Comparison of ENCODE assay signal across 23 mouse cellular contexts in the genomic region with DNA sequence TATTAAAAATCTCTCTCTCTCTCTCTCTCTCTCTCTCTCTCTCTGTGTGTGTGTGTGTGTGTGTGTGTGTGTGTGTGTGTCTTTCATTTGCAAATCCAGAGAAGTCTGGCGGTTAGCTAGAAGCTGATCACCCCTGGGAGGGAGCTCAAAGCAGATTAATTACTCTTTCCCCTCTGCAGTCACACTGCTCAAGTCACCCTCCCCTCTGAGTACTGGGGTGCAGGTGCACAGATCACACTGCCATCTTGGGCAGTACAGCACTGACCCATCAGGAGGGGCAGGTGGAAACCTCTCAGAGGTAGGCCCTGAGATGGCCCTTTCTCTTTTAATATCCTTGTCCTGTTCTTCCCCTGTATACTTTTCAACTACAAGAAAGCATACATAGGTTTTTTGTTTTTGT. TPM values are rescaled to one million over a fixed set of nuclear protein-coding genes. Genes with fewer than 3 reads are reported as not detected.
DNase-seq lines count a peak whose midpoint lies in the region; ATAC-seq and TF ChIP-seq lines count a peak whose summit lies in the region.
"Had no signal": no experiment of that assay in that cellular context is flagged by ENCODE, and none has a peak within 500 bp of the region (broad histone marks: within the 10 kb centered on the region; RNA-seq: fewer than 3 reads in every experiment).

No protein-coding gene starts in this region.

- peaks cover 2% of the 10 kb centered on the region; the same call in 1 of the 2 replicates for H3K4me1 ChIP-seq in forebrain, embryonic 12.5 days
- H3K4me1 ChIP-seq in forebrain, postnatal 0 days (ENCODE audit: insufficient read depth) = no peaks in the 10 kb centered on the region
- peaks cover 14% of the 10 kb centered on the region for H3K4me1 ChIP-seq in midbrain, embryonic 10.5 days
- H3K4me1 ChIP-seq in midbrain, embryonic 16.5 days (ENCODE audit: control insufficient read depth, insufficient read depth, low read length) = no peaks in the 10 kb centered on the region
- no peaks in the 10 kb centered on the region for H3K4me1 ChIP-seq in neural tube, embryonic 14.5 days (ENCODE audit: control insufficient read depth, insufficient read depth, low read length)
- H3K4me1 ChIP-seq: embryonic facial prominence, embryonic 12.5 days; heart, embryonic 13.5 days; hindbrain, embryonic 15.5 days had no signal

- DNase-seq in forebrain, postnatal 0 days = no peak
- DNase-seq in midbrain, embryonic 10.5 days (ENCODE audit: low spot score) = no peak
- no peak for DNase-seq in neural tube, embryonic 10.5 days (ENCODE audit: extremely low spot score, low spot score)
- DNase-seq in retina, postnatal 7 days (ENCODE audit: low read depth, low spot score) = peak; percentile 16
- DNase-seq in kidney, adult 8-10 months = no peak
- DNase-seq: adrenal gland, adult 8-10 months; adrenal gland, postnatal 36 days; B cell, adult 2 months; cerebellum, adult 11 months; cerebellum, adult 8-10 months; cerebellum, postnatal 25 days; gastrocnemius, adult 2 months; gastrocnemius, postnatal 25 days; heart, postnatal 36 days had no signal

- H3K9ac ChIP-seq in forebrain, embryonic 12.5 days = no peak overlapping the region
- no peak overlapping the region for H3K9ac ChIP-seq in forebrain, postnatal 0 days
- H3K9ac ChIP-seq in midbrain, embryonic 16.5 days (ENCODE audit: low read depth, low read length) = no peak overlapping the region
- H3K9ac ChIP-seq in neural tube, embryonic 14.5 days (replicated peaks; ENCODE audit: low read depth, low read length) = no peak overlapping the region
- H3K9ac ChIP-seq: embryonic facial prominence, embryonic 12.5 days; heart, embryonic 13.5 days; hindbrain, embryonic 15.5 days had no signal

- WGBS in forebrain, embryonic 12.5 days = 8% methylated on average over 1 of the region's 1 CpGs
- 19% methylated on average over 1 of the region's 1 CpGs for WGBS in forebrain, postnatal 0 days
- 30% methylated on average over 1 of the region's 1 CpGs for WGBS in midbrain, embryonic 10.5 days
- WGBS in midbrain, embryonic 16.5 days = 20% methylated on average over 1 of the region's 1 CpGs
- WGBS in neural tube, embryonic 14.5 days = 26% methylated on average over 1 of the region's 1 CpGs

- H3K9me3 ChIP-seq in forebrain, embryonic 12.5 days = no peaks in the 10 kb centered on the region
- H3K9me3 ChIP-seq in forebrain, postnatal 0 days (ENCODE audit: low read length) = no peaks in the 10 kb centered on the region
- H3K9me3 ChIP-seq in midbrain, embryonic 10.5 days (replicated peaks) = no peaks in the 10 kb centered on the region
- no peaks in the 10 kb centered on the region for H3K9me3 ChIP-seq in midbrain, embryonic 16.5 days (replicated peaks; ENCODE audit: control insufficient read depth, low read length, poor library complexity, severe bottlenecking)
- H3K9me3 ChIP-seq in neural tube, embryonic 14.5 days (ENCODE audit: control insufficient read depth, low read length) = no peaks in the 10 kb centered on the region
- H3K9me3 ChIP-seq: embryonic facial prominence, embryonic 12.5 days; G1E; heart, embryonic 13.5 days; hindbrain, embryonic 15.5 days had no signal

- no peak for TF ChIP-seq CTCF in forebrain, postnatal 0 days (IDR thresholded peaks at IDR 0.05; ENCODE audit: low read depth)

- no peak overlapping the region for H3K4me3 ChIP-seq in forebrain, embryonic 12.5 days (replicated peaks)
- no peak overlapping the region for H3K4me3 ChIP-seq in forebrain, postnatal 0 days (ENCODE audit: low read depth, low read length)
- no peak overlapping the region for H3K4me3 ChIP-seq in midbrain, embryonic 10.5 days
- no peak overlapping the region for H3K4me3 ChIP-seq in midbrain, embryonic 16.5 days (ENCODE audit: low read depth, low read length)
- no peak overlapping the region for H3K4me3 ChIP-seq in neural tube, embryonic 14.5 days (ENCODE audit: low read depth, low read length)
- H3K4me3 ChIP-seq: embryonic facial prominence, embryonic 12.5 days; gastrocnemius, adult 2 months; heart, embryonic 13.5 days; hindbrain, embryonic 15.5 days had no signal

- H3K27me3 ChIP-seq in forebrain, embryonic 12.5 days = no peaks in the 10 kb centered on the region
- no peaks in the 10 kb centered on the region for H3K27me3 ChIP-seq in forebrain, postnatal 0 days (ENCODE audit: insufficient read depth, low read length)
- H3K27me3 ChIP-seq in midbrain, embryonic 10.5 days (ENCODE audit: low read depth, poor library complexity, severe bottlenecking) = no peaks in the 10 kb centered on the region
- no peaks in the 10 kb centered on the region for H3K27me3 ChIP-seq in midbrain, embryonic 16.5 days (ENCODE audit: control insufficient read depth, insufficient read depth, low read depth, low read length)
- H3K27me3 ChIP-seq in neural tube, embryonic 14.5 days (ENCODE audit: control insufficient read depth, insufficient read depth, low read length) = no peaks in the 10 kb centered on the region
- H3K27me3 ChIP-seq: embryonic facial prominence, embryonic 12.5 days; heart, embryonic 13.5 days; hindbrain, embryonic 15.5 days had no signal

- H3K36me3 ChIP-seq in forebrain, embryonic 12.5 days (replicated peaks) = no peaks in the 10 kb centered on the region
- H3K36me3 ChIP-seq in forebrain, postnatal 0 days (ENCODE audit: insufficient read depth) = no peaks in the 10 kb centered on the region
- no peaks in the 10 kb centered on the region for H3K36me3 ChIP-seq in midbrain, embryonic 10.5 days
- no peaks in the 10 kb centered on the region for H3K36me3 ChIP-seq in midbrain, embryonic 16.5 days (ENCODE audit: control insufficient read depth, insufficient read depth, low read length)
- no peaks in the 10 kb centered on the region for H3K36me3 ChIP-seq in neural tube, embryonic 14.5 days (ENCODE audit: control insufficient read depth, insufficient read depth, low read length)
- H3K36me3 ChIP-seq: embryonic facial prominence, embryonic 12.5 days; G1E; heart, embryonic 13.5 days; hindbrain, embryonic 15.5 days had no signal

- ATAC-seq in forebrain, embryonic 12.5 days (ENCODE audit: low FRiP score) = peak; percentile 51; the same call in 1 of the 2 replicates
- no peak for ATAC-seq in forebrain, postnatal 0 days
- ATAC-seq in midbrain, embryonic 16.5 days = no peak
- ATAC-seq in neural tube, embryonic 14.5 days (ENCODE audit: low read depth) = peak; percentile 44; the same call in 1 of the 2 replicates
- ATAC-seq: CD4-positive, CD25-positive, alpha-beta regulatory T cell, adult 4 months; forebrain, embryonic 16.5 days had no signal

- no peak overlapping the region for H3K27ac ChIP-seq in forebrain, embryonic 12.5 days
- H3K27ac ChIP-seq in forebrain, postnatal 0 days (ENCODE audit: low read depth, low read length) = no peak overlapping the region
- H3K27ac ChIP-seq in midbrain, embryonic 10.5 days (replicated peaks) = 0 out of 2 replicates have a peak overlapping the region, but pooled peaks have one; percentile 42
- H3K27ac ChIP-seq in midbrain, embryonic 16.5 days (ENCODE audit: low read length) = no peak overlapping the region
- H3K27ac ChIP-seq in neural tube, embryonic 14.5 days (ENCODE audit: low read depth, low read length) = no peak overlapping the region
- H3K27ac ChIP-seq: embryonic facial prominence, embryonic 12.5 days; gastrocnemius, adult 2 months; heart, embryonic 13.5 days; hindbrain, embryonic 15.5 days had no signal

- no peak overlapping the region for H3K4me2 ChIP-seq in forebrain, embryonic 12.5 days
- no peak overlapping the region for H3K4me2 ChIP-seq in forebrain, postnatal 0 days (ENCODE audit: low read depth)
- no peak overlapping the region for H3K4me2 ChIP-seq in midbrain, embryonic 16.5 days (ENCODE audit: low read length)
- no peak overlapping the region for H3K4me2 ChIP-seq in neural tube, embryonic 14.5 days (ENCODE audit: low read depth, low read length)
- H3K4me2 ChIP-seq: embryonic facial prominence, embryonic 12.5 days; heart, embryonic 13.5 days; hindbrain, embryonic 15.5 days had no signal

RNA-seq across cellular contexts. Expression of gene Tmem40, which starts 15.9 kb away (rescaled TPM):
- polyA plus RNA-seq in forebrain, embryonic 12.5 days (2016; fragmentation: Nextera tagmentation; extraction: Ambion mirVana) = 0.87 and 1.1 TPM in 2 replicates
- total RNA-seq in forebrain, postnatal 0 days (2014; rRNA removed) = 0.38 and 1.4 TPM in 2 replicates
- polyA plus RNA-seq in forebrain, postnatal 0 days (2015; fragmentation: Nextera tagmentation; extraction: Ambion mirVana) = 0.73 and 1.1 TPM in 2 replicates
- polyA plus RNA-seq in midbrain, embryonic 10.5 days (2016; fragmentation: Nextera tagmentation; extraction: Ambion mirVana) = 1.6 and 1.9 TPM in 2 replicates
- polyA plus RNA-seq in midbrain, embryonic 16.5 days (2015; fragmentation: Nextera tagmentation; extraction: Ambion mirVana) = 0.85 and 1.3 TPM in 2 replicates
- polyA plus RNA-seq in neural tube, embryonic 14.5 days (2014; fragmentation: Nextera tagmentation; extraction: Ambion mirVana) = 1.1 and 1.2 TPM in 2 replicates
- total RNA-seq: adrenal gland, adult 8-10 months had no signal
- polyA plus RNA-seq: CD4-positive, CD25-positive, alpha-beta regulatory T cell, adult 4 months had no signal

RNA-seq across cellular contexts. Expression of gene Cand2, which starts 28.0 kb away (rescaled TPM):
- 40.8 and 43.1 TPM in 2 replicates for polyA plus RNA-seq in forebrain, embryonic 12.5 days (2016; fragmentation: Nextera tagmentation; extraction: Ambion mirVana)
- 5.2 and 6.6 TPM in 2 replicates for total RNA-seq in forebrain, postnatal 0 days (2014; rRNA removed)
- polyA plus RNA-seq in forebrain, postnatal 0 days (2015; fragmentation: Nextera tagmentation; extraction: Ambion mirVana) = 2.9 and 4.2 TPM in 2 replicates
- 56.3 and 57.3 TPM in 2 replicates for polyA plus RNA-seq in midbrain, embryonic 10.5 days (2016; fragmentation: Nextera tagmentation; extraction: Ambion mirVana)
- 9.8 and 10.3 TPM in 2 replicates for polyA plus RNA-seq in midbrain, embryonic 16.5 days (2015; fragmentation: Nextera tagmentation; extraction: Ambion mirVana)
- 8.3 and 10.8 TPM in 2 replicates for polyA plus RNA-seq in neural tube, embryonic 14.5 days (2014; fragmentation: Nextera tagmentation; extraction: Ambion mirVana)

Comparison
In these comparisons a context has a peak if more than half of its experiments do, and no peak if none do; other contexts are left out.
1. ATAC-seq: peak in forebrain, embryonic 12.5 days (single experiment) and neural tube, embryonic 14.5 days (single experiment); none in forebrain, postnatal 0 days (single experiment) and midbrain, embryonic 16.5 days (single experiment).